Mouse (Mus musculus) heart, embryonic 11.5 days (tissue): ENCODE measurements around the gene Ranbp3. TPM values are rescaled to one million over a fixed set of nuclear protein-coding genes. Genes with fewer than 3 reads are reported as not detected.

Experiments
- ATAC-seq: fragments of 200-750 bp; cut with Nextera tagmentation; replicated peaks from 2 replicates; pipeline ENCODE4 v1.8.0; 2017; ENCODE audit warnings: moderate library complexity; ENCODE audit not compliant: insufficient number of reproducible peaks, low FRiP score, low TSS enrichment
- H3K27ac ChIP-seq: fragments of 300-500 bp; sonication (generic); 2 replicates; pipeline ENCODE4 v1.5.1; 2014; ENCODE audit warnings: mild to moderate bottlenecking, low read depth, low read length
- H3K27me3 ChIP-seq: fragments of 300-500 bp; sonication (generic); 2 replicates; pipeline ENCODE4 v1.6.1; 2014; ENCODE audit warnings: mild to moderate bottlenecking, low read length, mixed read lengths; ENCODE audit not compliant: control insufficient read depth, insufficient read depth
- H3K36me3 ChIP-seq: fragments of 300-500 bp; sonication (generic); 2 replicates; pipeline ENCODE4 v1.6.1; 2014; ENCODE audit warnings: mild to moderate bottlenecking, low read length, moderate library complexity, mixed read lengths; ENCODE audit not compliant: control insufficient read depth, insufficient read depth
- H3K4me1 ChIP-seq: fragments of 300-500 bp; sonication (generic); 2 replicates; pipeline ENCODE4 v1.6.1; 2014; ENCODE audit warnings: low read length; ENCODE audit not compliant: control insufficient read depth, insufficient read depth
- H3K4me2 ChIP-seq: fragments of 300-500 bp; sonication (generic); 2 replicates; pipeline ENCODE4 v1.6.1; 2014; ENCODE audit warnings: mild to moderate bottlenecking, moderate library complexity
- H3K4me3 ChIP-seq: fragments of 300-500 bp; sonication (generic); 2 replicates; pipeline ENCODE4 v1.5.1; 2014; ENCODE audit warnings: low read depth, low read length
- H3K9ac ChIP-seq: fragments of 300-500 bp; sonication (generic); 2 replicates; pipeline ENCODE4 v1.6.1; 2014; ENCODE audit warnings: mild to moderate bottlenecking, low read depth, low read length, moderate library complexity
- H3K9me3 ChIP-seq: fragments of 300-500 bp; sonication (generic); replicated peaks from 2 replicates; pipeline ENCODE4 v1.6.1; 2016; ENCODE audit warnings: low read length; ENCODE audit not compliant: control insufficient read depth
- WGBS: fragments of 180-500 bp; shearing (Covaris S2); extraction: QIAGEN DNeasy Blood & Tissue Kit; methylation state at CpG from one replicate; pipeline ENCODE4 v1.1.7; 2014; ENCODE audit not compliant: insufficient replicate concordance; 5-methylcytosine and 5-hydroxymethylcytosine counted together
- polyA plus RNA-seq: library from polyadenylated mRNA; unstranded; fragments of >200 nt; fragmentation: Nextera tagmentation; extraction: Ambion mirVana; gene quantifications from 2 replicates; pipeline ENCODE4 v1.2.1, GENCODE M21; 2014

Gene Ranbp3
- polyA plus RNA-seq, 1 experiment from 2014 or later = 65.9 TPM

DNA sequence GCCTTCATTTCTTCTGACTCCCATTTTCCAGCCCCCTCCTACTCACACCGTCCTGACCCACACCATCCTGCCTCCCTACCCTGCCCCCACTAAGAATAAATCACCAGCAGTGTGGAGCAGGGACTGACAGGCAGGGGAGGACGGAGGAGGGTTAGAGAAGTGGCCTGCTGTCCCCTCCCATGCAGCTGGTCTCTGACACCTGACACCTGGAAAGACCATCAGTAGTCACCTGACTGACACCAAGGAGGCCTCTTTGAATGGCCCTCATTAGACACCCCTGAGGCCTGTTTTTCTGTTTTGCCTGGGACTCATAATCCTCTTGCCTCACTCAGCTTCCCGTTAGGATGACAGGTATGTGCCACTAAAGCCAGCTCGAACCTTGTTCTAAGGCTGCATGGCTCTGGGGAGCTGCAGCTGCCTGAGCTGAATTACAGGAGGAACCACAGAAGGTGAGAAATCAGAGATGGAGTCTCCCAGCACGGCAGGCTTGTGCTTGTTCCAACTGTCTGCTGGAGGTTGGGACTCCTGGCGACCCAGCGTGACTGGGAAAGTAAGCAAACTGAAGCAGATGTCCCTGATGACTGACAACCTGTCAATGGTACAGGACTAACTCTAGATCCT is 54.0 kb downstream of the Ranbp3 start:
- Histone ChIP-seq H3K9me3 (no peaks in the 10 kb centered on the region), H3K9ac (0 out of 2 replicates have a peak overlapping the region, but pooled peaks have one; percentile 2), H3K4me1 (peaks cover 20% of the 10 kb centered on the region), H3K27me3 (peaks cover 4% of the 10 kb centered on the region; the same call in 1 of the 2 replicates), H3K36me3 (peaks cover 8% of the 10 kb centered on the region; the same call in 1 of the 2 replicates), H3K4me2 (peak overlapping the region; percentile 50), H3K27ac (no peak overlapping the region), H3K4me3 (no peak overlapping the region)
- 8% methylated on average over 7 of the region's 7 CpGs for WGBS
- ATAC-seq = no peak

DNA sequence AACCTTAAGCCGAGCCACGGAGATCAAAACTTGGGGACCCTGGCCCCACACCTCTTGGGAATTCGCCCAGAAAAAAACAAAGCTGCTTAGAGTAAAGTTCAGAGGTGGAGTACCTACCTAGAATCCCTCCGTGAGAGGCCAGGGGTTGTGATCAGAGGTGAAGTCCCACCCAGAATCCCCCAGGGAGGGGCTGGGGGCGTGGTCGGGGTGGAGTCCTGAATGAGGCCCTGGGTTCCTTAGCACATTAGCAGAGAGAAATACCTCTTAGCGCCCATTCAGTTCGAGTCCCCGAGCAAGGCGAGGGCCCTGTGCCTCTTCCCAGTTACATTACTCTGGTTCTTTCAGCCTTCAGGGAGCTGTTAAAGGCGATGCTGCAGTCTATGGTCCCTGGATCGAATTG is 54.6 kb downstream of the Ranbp3 start:
- 12% methylated on average over 12 of the region's 12 CpGs for WGBS
- Histone ChIP-seq H3K27ac (no peak overlapping the region), H3K36me3 (peaks cover 6% of the 10 kb centered on the region; the same call in 1 of the 2 replicates), H3K9me3 (no peaks in the 10 kb centered on the region), H3K27me3 (peaks cover 4% of the 10 kb centered on the region; the same call in 1 of the 2 replicates), H3K4me2 (peak overlapping the region; percentile 50), H3K9ac (0 out of 2 replicates have a peak overlapping the region, but pooled peaks have one; percentile 59), H3K4me3 (peak overlapping the region; percentile 12; the same call in 1 of the 2 replicates), H3K4me1 (peaks cover 20% of the 10 kb centered on the region)
- ATAC-seq = no peak

DNA sequence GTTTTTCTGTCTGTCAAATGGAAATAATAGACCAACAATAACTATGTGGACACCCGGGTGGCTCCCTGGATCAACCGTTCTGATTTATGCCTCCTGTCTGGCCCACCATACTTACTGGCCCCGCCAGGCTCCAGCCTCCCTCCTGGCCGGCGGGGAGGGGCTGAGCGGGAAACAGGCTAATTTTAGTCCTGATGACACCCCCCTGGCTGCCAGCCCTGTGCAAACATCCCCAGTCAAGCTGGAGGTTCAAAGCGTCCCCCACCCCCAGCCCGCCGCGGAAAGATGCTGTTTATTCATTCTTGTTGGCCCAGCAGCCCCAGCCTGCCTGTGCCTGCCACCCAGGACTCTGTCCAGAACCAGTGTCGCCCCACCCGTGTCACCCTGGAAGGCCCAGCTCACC is 55.0 kb downstream of the Ranbp3 start:
- H3K4me1 ChIP-seq = peaks cover 20% of the 10 kb centered on the region
- peak overlapping the region; percentile 50 for H3K4me2 ChIP-seq
- ATAC-seq = 0 out of 2 replicates have a peak, but pooled peaks have one; percentile 14
- H3K36me3 ChIP-seq = 0 out of 2 replicates have a peak, but pooled peaks cover 5% of the 10 kb centered on the region
- H3K27ac ChIP-seq = no peak overlapping the region
- no peaks in the 10 kb centered on the region for H3K9me3 ChIP-seq
- H3K9ac ChIP-seq = peak overlapping the region; percentile 59
- peaks cover 4% of the 10 kb centered on the region; the same call in 1 of the 2 replicates for H3K27me3 ChIP-seq
- WGBS = 14% methylated on average over 12 of the region's 12 CpGs
- peak overlapping the region; percentile 12; the same call in 1 of the 2 replicates for H3K4me3 ChIP-seq

DNA sequence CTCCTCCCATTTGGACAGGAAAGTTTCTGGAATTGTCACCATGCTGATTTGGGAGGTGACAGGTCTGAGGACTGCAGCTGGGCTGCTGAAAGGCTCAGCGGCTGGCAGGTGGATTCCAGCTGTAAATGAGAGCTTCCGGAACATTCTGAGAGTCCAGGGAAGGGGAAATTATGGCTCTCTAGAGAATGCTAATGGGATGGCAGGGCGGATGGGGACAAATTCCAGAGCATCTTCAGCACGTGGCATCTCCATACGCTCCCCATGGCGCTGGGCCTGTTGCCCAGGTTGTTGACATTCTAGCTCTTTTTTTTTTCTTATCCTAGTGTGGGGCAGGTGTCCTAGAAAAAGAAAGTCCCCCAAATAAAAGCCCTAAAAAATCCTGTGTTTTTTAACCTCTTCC is 56.1 kb downstream of the Ranbp3 start:
- Histone ChIP-seq H3K27me3 (peaks cover 11% of the 10 kb centered on the region; the same call in 1 of the 2 replicates), H3K4me2 (no peak overlapping the region), H3K4me1 (peaks cover 20% of the 10 kb centered on the region), H3K4me3 (no peak overlapping the region), H3K27ac (no peak overlapping the region), H3K36me3 (no peaks in the 10 kb centered on the region), H3K9me3 (no peaks in the 10 kb centered on the region), H3K9ac (no peak overlapping the region)
- WGBS = 53% methylated on average over 6 of the region's 6 CpGs
- ATAC-seq = no peak

DNA sequence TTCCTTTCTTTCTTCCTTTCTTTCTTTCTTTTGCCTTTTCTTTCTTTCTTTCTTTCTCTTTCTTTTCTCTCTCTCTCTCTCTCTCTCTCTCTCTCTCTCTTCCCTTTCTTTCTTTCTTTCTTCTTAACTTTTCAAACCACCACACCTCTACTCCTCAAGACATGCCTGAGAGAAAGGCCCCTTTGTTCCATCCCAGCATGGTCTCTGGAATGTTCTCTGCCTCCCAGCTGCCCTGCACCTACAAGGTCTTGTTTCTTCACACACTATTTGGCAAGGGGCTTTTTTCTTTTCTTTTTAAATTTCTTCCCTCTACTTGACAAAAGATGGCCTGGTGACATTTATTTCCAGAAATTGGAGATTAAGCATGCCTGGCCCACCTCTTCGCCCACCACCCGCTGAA is 56.6 kb downstream of the Ranbp3 start:
- H3K4me1 ChIP-seq = peaks cover 20% of the 10 kb centered on the region
- H3K27ac ChIP-seq = no peak overlapping the region
- 64% methylated on average over 2 of the region's 2 CpGs for WGBS
- ATAC-seq = no peak
- H3K4me3 ChIP-seq = no peak overlapping the region
- H3K9me3 ChIP-seq = no peaks in the 10 kb centered on the region
- H3K4me2 ChIP-seq = no peak overlapping the region
- peaks cover 11% of the 10 kb centered on the region; the same call in 1 of the 2 replicates for H3K27me3 ChIP-seq
- no peaks in the 10 kb centered on the region for H3K36me3 ChIP-seq
- H3K9ac ChIP-seq = no peak overlapping the region

DNA sequence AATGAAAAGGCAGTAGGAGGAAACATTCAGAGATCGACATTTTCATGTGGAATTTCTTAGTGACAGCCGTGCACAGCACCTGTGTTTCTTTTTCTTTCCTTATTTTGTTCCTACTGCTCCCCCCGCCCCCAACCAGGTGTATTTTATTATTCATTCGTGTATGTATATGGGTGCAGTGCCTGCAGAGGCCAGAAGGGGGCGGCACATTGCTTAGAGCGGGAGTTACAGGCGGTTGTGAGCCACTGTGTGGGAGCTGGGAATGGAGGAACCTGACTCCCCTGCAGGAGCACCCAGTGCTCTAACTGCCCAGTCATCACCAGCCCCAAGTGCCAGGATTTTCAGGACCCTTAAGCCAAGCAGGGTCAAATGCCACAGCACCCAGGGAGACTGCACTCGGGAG is 63.4 kb downstream of the Ranbp3 start:
- Histone ChIP-seq H3K4me3 (no peak overlapping the region), H3K4me1 (no peaks in the 10 kb centered on the region), H3K9ac (no peak overlapping the region), H3K36me3 (no peaks in the 10 kb centered on the region), H3K9me3 (no peaks in the 10 kb centered on the region), H3K27me3 (peaks cover 7% of the 10 kb centered on the region; the same call in 1 of the 2 replicates), H3K4me2 (no peak overlapping the region), H3K27ac (no peak overlapping the region)
- no peak for ATAC-seq
- WGBS = 34% methylated on average over 8 of the region's 8 CpGs

DNA sequence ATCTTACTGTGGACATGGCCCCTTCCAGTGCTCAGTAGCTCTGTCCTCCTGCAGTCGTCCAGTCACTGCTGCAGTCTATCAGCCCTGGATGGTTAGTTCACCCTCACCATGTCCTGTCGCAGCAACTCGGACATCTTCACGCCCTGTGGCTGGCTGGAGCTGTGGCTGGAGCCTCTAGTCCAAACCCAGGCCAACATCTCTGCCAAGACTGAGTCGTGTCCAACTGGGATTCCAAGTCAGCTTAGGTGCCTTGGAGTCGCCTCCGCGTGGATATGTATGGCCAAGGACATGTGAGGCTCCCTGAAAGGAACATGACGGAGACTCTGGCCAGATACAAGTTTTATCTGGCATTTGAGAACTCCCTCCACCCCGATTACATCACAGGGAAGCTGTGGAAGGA is 65.1 kb downstream of the Ranbp3 start:
- WGBS = 73% methylated on average over 10 of the region's 10 CpGs
- H3K27ac ChIP-seq = no peak overlapping the region
- no peak for ATAC-seq
- no peaks in the 10 kb centered on the region for H3K4me1 ChIP-seq
- no peaks in the 10 kb centered on the region for H3K36me3 ChIP-seq
- no peak overlapping the region for H3K9ac ChIP-seq
- H3K4me2 ChIP-seq = no peak overlapping the region
- no peaks in the 10 kb centered on the region for H3K9me3 ChIP-seq
- H3K4me3 ChIP-seq = no peak overlapping the region
- H3K27me3 ChIP-seq = 0 out of 2 replicates have a peak, but pooled peaks cover 7% of the 10 kb centered on the region

DNA sequence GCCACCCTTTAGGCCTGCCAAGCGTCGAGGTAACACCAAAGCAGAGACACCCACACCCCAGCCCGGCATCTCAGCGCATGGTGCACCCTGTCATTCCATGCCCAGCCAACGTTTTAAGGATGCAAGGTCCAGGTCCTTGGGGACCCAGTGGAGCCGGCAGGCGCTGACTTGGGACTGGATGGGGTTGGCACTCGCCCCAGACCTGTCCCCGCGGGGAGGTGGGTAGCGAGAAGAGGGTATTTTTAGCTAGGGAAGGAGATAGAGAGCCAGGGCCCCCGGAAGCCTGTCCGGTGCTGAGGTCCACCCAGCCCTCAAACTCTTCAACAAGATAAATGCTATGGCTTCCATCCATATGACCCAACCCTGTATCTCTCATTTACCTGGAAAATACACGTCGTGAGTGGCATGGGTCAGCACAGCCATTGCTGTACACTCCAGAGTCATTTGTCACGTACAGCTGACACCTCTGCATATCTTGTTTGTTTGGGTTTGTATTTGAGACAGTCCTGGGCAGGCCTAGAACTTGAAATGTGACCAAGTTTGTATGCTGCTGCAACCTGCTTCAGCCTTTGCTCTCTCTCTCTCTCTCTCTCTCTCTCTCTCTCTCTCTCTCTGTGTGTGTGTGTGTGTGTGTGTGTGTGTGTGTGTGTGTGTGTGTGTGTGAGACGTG is 67.2 kb downstream of the Ranbp3 start:
- H3K4me2 ChIP-seq = no peak overlapping the region
- ATAC-seq = no peak; the same call in 1 of the 2 replicates
- no peaks in the 10 kb centered on the region for H3K9me3 ChIP-seq
- H3K9ac ChIP-seq = no peak overlapping the region
- H3K4me3 ChIP-seq = no peak overlapping the region
- no peaks in the 10 kb centered on the region for H3K36me3 ChIP-seq
- no peak overlapping the region for H3K27ac ChIP-seq
- H3K4me1 ChIP-seq = no peaks in the 10 kb centered on the region
- no peaks in the 10 kb centered on the region for H3K27me3 ChIP-seq
- 56% methylated on average over 17 of the region's 17 CpGs for WGBS
